Mouse (Mus musculus) embryonic facial prominence, embryonic 11.5 days (tissue): ENCODE results near the gene Mrpl41. TPM values are rescaled to one million over a fixed set of nuclear protein-coding genes. Genes with fewer than 3 reads are reported as not detected.
"Not testable (repeated sequence)": the region's sequence is repeated elsewhere in the genome, so short reads cannot be mapped to it uniquely, and the experiment has no call there.

ENCODE experiments used
- ATAC-seq: fragments of 200-750 bp; cut with Nextera tagmentation; replicated peaks from 2 replicates; pipeline ENCODE4 v1.8.0; 2017; ENCODE audit warnings: low read depth; ENCODE audit not compliant: insufficient number of reproducible peaks, low FRiP score, low TSS enrichment
- DNase-seq: peaks from one replicate; pipeline ENCODE4 v3.0.0-alpha.2; 2015; ENCODE audit warnings: low spot score
- H3K27ac ChIP-seq: fragments of 300-500 bp; sonication (generic); replicated peaks from 2 replicates; pipeline ENCODE4 v1.5.1; 2014; ENCODE audit warnings: mild to moderate bottlenecking, low read depth, low read length, control low read depth
- H3K27me3 ChIP-seq: fragments of 300-500 bp; sonication (generic); 2 replicates; pipeline ENCODE4 v1.6.1; 2014; ENCODE audit warnings: mild to moderate bottlenecking, low read length, moderate library complexity, mixed read lengths; ENCODE audit not compliant: control insufficient read depth, insufficient read depth
- H3K36me3 ChIP-seq: fragments of 300-500 bp; sonication (generic); replicated peaks from 2 replicates; pipeline ENCODE4 v1.6.1; 2014; ENCODE audit warnings: low read depth, mild to moderate bottlenecking, low read length, moderate library complexity, mixed read lengths; ENCODE audit not compliant: control insufficient read depth, insufficient read depth
- H3K4me1 ChIP-seq: fragments of 300-500 bp; sonication (generic); 2 replicates; pipeline ENCODE4 v1.6.1; 2014; ENCODE audit warnings: low read length, mixed read lengths; ENCODE audit not compliant: control insufficient read depth, insufficient read depth
- H3K4me2 ChIP-seq: fragments of 300-500 bp; sonication (generic); 2 replicates; pipeline ENCODE4 v1.6.1; 2014; ENCODE audit warnings: low read depth, mild to moderate bottlenecking, control low read depth, low read length, moderate library complexity
- H3K4me3 ChIP-seq: fragments of 300-500 bp; sonication (generic); 2 replicates; pipeline ENCODE4 v1.5.1; 2014; ENCODE audit warnings: low read depth, low read length, control low read depth
- H3K9ac ChIP-seq: fragments of 300-500 bp; sonication (generic); replicated peaks from 2 replicates; pipeline ENCODE4 v1.6.1; 2014; ENCODE audit warnings: mild to moderate bottlenecking, control low read depth, low read length
- H3K9me3 ChIP-seq: fragments of 300-500 bp; sonication (generic); replicated peaks from 2 replicates; pipeline ENCODE4 v1.6.1; 2016; ENCODE audit warnings: mild to moderate bottlenecking, low read length, inconsistent platforms, mixed read lengths; ENCODE audit not compliant: control insufficient read depth
- WGBS: fragments of 180-500 bp; shearing (Covaris S2); extraction: QIAGEN DNeasy Blood & Tissue Kit; methylation state at CpG from one replicate; pipeline ENCODE4 v1.1.7; 2014; 5-methylcytosine and 5-hydroxymethylcytosine counted together
- polyA plus RNA-seq: library from polyadenylated mRNA; unstranded; fragments of >200 nt; fragmentation: Nextera tagmentation; extraction: Ambion mirVana; gene quantifications from 2 replicates; pipeline ENCODE4 v1.2.1, GENCODE M21; 2014

The Mrpl41 gene
- polyA plus RNA-seq, 1 experiment from 2014 or later: 153 TPM

DNA sequence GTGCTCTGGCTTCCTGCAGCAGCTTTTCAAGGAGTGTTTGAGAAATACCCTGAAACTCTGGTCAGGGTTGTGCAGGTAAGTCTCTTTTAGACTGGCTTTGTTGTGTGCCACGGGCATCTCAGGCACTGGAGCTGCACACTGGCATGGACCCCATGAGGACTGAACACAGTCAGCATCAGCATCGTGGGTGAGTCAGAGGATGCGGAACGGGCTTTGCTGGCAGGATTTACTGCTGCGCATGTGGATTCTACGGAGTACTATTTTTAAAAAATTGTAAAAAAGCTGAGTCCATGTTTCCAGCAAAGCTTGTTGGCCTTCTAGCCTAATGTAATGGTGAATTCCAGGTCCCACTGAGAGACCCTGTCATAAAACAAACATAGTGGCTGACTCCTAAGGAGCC, 20.4 kb upstream of the Mrpl41 start:
- 96% methylated on average over 6 of the region's 6 CpGs for WGBS

DNA sequence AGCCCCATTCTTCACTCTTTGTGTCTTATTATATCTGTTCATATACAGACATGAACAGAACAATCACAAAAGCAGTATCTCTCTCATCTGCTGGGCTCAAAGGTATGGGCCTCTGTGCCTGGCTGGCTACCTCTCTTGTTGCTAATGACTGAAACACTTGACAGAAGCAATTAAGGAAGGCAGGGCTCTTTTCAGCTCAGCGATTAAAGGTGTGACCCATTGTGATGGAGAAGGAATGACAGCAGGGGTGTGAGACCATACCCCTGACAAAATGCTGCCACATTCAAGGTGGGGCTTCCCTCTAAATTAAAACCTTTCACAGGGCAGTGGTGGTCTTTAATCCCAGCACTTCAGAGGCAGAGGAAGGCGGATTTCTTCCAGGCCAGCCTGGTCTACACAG, 12.9 kb upstream of the Mrpl41 start:
- ATAC-seq: no peak
- H3K27ac ChIP-seq: no peak overlapping the region
- H3K4me1 ChIP-seq: no peaks in the 10 kb centered on the region

More for the DNA sequence above, 20.4 kb upstream of the Mrpl41 start:
- Histone ChIP-seq H3K4me2 (no peak overlapping the region), H3K4me3 (no peak overlapping the region), H3K36me3 (no peaks in the 10 kb centered on the region), H3K9ac (no peak overlapping the region), H3K27ac (no peak overlapping the region), H3K9me3 (no peaks in the 10 kb centered on the region), H3K27me3 (no peaks in the 10 kb centered on the region), H3K4me1 (no peaks in the 10 kb centered on the region)
- DNase-seq (no peak), ATAC-seq (no peak)

DNA sequence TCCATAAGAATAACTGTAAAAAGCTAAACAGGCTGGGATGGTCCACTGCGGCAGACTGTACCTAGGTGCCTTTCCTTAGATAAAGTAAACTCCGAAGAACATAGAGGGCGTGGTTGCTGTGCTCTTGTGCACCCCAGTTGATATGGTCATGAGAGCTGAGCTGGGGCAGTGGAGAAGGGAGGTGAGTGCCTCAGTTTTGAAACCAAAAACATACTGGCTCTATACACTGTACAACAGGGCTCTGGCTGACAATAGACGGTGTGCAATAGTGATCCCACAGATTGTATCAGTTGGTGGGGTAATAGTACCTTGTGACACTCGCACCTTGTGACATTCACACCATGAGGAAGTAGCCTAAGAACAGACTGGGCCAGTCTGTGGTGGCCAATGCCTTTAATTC, 2.1 kb upstream of the Mrpl41 start:
- 92% methylated on average over 5 of the region's 5 CpGs for WGBS
- H3K4me3 ChIP-seq: no peak overlapping the region
- no peak for ATAC-seq
- no peak overlapping the region for H3K9ac ChIP-seq
- H3K4me1 ChIP-seq: no peaks in the 10 kb centered on the region; the same call in 1 of the 2 replicates
- H3K27ac ChIP-seq: no peak overlapping the region
- H3K9me3 ChIP-seq: no peaks in the 10 kb centered on the region
- H3K36me3 ChIP-seq: no peaks in the 10 kb centered on the region; the same call in 1 of the 2 replicates
- H3K27me3 ChIP-seq: no peaks in the 10 kb centered on the region
- no peak overlapping the region for H3K4me2 ChIP-seq
- no peak for DNase-seq

More for the DNA sequence above, 12.9 kb upstream of the Mrpl41 start:
- Histone ChIP-seq H3K27me3 (no peaks in the 10 kb centered on the region), H3K4me3 (no peak overlapping the region), H3K4me2 (no peak overlapping the region), H3K9ac (no peak overlapping the region), H3K9me3 (no peaks in the 10 kb centered on the region), H3K36me3 (no peaks in the 10 kb centered on the region)
- 58% methylated on average over 2 of the region's 2 CpGs for WGBS
- DNase-seq: no peak

DNA sequence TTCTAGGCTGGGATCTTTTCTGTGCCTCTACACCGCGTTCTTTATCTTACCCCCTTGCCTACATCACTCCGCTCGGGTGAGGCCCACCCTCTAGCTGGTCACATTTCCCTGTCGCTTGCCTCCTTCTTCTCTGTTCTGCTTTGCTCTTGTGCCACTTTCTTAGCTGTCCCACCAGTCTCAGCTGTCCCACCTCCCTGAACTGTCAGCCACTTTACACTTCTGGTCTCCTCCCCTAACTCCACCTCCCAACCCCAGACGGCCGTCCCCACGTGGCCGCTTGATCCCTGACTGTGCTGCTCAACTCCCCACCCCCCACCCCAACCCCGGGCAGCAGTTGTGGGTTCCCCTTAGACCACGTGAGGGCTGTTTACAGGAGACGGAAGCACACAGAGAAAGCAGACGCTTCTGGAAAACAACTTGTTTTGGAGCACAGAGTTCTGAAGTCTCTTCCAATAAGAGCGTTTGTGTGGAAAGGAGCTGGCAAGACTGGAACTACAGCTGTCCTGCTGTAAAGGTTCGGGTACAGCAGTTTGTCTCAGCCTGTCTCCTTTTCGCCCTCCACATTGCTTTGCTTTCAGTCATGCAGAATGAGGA, 903 bp upstream of the Mrpl41 start, which contains the start of gene Pnpla7:
Pnpla7 (plus strand) TSS at position 330 of the 594 bp plus-strand sequence.
- Histone ChIP-seq H3K27me3 (no peaks in the 10 kb centered on the region), H3K9ac (peak within 1 kb of the TSS; percentile 69), H3K36me3 (no peaks in the 10 kb centered on the region; the same call in 1 of the 2 replicates), H3K9me3 (no peaks in the 10 kb centered on the region), H3K4me2 (peak within 1 kb of the TSS; percentile 80), H3K4me3 (peak within 1 kb of the TSS; percentile 83), H3K27ac (peak within 1 kb of the TSS; percentile 71), H3K4me1 (no peaks in the 10 kb centered on the region; the same call in 1 of the 2 replicates)
- peak; percentile 75 for DNase-seq
- ATAC-seq: no peak; the same call in none of the 2 replicates
- WGBS: under 1% methylated on average over 16 of the region's 16 CpGs

DNA sequence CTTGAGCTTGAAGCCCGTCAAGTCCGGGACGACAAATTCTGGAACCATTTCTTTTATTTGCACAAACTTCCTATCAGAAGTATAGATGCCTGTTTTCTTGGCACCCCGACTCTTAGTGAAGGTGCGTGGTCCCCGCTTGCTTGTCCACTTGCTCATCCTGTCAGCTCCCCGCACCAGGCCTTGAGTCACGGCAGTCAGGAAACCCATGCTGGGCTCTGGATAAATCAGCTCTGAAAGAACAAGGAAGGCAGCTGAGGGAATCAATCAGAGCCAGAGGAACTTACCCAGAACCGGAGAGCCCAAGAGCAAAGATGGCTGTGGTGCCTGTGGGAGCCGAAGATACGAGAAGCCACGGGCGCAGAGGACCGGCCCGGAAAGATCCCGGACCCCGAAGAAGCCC, 446 bp downstream of the Mrpl41 start:
- H3K4me3 ChIP-seq: peak overlapping the region; percentile 83
- H3K27ac ChIP-seq, DNase-seq, ATAC-seq, H3K9me3 ChIP-seq, H3K27me3 ChIP-seq, H3K36me3 ChIP-seq, H3K4me1 ChIP-seq: not testable (repeated sequence)
- H3K9ac ChIP-seq: peak overlapping the region; percentile 74
- WGBS: 0% methylated on average over 17 of the region's 17 CpGs
- H3K4me2 ChIP-seq: peak overlapping the region; percentile 57

DNA sequence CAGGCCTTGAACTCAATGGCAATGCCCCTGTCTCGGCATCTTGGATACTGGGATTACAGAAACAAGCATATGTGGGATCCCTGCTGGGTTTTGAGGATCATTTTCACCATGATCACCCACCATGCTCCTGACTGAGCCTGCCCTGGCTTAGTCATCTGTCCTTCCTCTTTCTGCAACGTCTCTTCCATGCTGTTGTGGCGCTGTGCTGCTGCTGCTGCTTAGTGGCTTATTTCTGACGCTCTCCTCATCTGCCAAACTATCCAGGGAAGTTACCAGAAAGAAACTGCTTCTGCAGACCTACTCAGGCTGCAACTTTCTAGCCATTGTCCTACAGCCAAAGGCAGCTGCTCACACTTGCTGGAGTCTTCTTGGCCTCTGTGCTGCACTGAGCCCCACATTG, 4.5 kb downstream of the Mrpl41 start:
- no peaks in the 10 kb centered on the region; the same call in 1 of the 2 replicates for H3K4me1 ChIP-seq

DNA sequence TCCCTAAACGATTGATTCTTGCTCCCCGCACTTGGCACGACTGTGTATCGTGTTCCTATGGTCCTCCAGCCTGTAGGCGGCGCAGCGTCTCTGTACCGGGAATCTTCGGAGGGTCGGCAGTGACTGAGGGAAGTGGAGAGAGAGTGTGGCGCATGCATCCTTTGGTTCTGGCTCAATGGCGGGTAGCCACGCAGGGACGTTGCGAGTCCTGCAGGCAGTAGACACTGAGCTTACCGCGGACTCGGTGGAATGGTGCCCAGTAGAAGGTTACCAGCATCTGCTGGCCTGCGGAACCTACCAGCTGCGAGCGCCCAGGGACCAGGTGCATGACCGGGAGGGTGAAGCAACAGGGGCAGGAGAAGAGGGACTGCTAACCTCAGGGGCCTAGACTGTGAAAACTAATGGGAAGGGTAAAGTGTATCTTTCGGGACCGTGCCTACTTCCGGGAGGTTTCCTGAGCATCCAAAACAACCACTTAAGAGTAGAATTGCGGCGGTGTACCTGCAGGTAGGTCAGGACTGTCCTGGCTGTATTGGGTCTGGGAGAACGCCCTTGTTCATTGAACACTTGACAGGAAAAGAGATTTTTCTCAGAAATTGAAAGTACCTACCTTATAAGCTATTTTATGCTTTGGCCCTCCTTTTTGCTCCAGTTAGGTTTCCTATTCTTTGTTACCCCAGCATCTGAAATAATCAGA, 12.4 kb downstream of the Mrpl41 start, which contains the start of gene Dph7:
Dph7 (plus strand) TSS at position 97 of the 697 bp plus-strand sequence.
- peaks cover 11% of the 10 kb centered on the region for H3K36me3 ChIP-seq
- under 1% methylated on average over 28 of the region's 28 CpGs for WGBS
- peak; percentile 93 for DNase-seq
- H3K4me1 ChIP-seq: no peaks in the 10 kb centered on the region
- peak within 1 kb of the TSS; percentile 63 for H3K4me2 ChIP-seq
- no peaks in the 10 kb centered on the region for H3K9me3 ChIP-seq
- peak; percentile 85 for ATAC-seq
- no peak within 1 kb of the TSS for H3K27ac ChIP-seq
- H3K4me3 ChIP-seq: peak within 1 kb of the TSS; percentile 74
- no peaks in the 10 kb centered on the region for H3K27me3 ChIP-seq
- H3K9ac ChIP-seq: peak within 1 kb of the TSS; percentile 90

More for the DNA sequence above, 4.5 kb downstream of the Mrpl41 start:
- H3K36me3 ChIP-seq: peaks cover 9% of the 10 kb centered on the region
- WGBS: 84% methylated on average over 4 of the region's 4 CpGs
- no peak overlapping the region for H3K4me2 ChIP-seq
- ATAC-seq: no peak
- H3K27me3 ChIP-seq: no peaks in the 10 kb centered on the region
- H3K9me3 ChIP-seq: no peaks in the 10 kb centered on the region
- H3K27ac ChIP-seq: no peak overlapping the region
- no peak overlapping the region for H3K9ac ChIP-seq
- no peak overlapping the region for H3K4me3 ChIP-seq
- DNase-seq: no peak

DNA sequence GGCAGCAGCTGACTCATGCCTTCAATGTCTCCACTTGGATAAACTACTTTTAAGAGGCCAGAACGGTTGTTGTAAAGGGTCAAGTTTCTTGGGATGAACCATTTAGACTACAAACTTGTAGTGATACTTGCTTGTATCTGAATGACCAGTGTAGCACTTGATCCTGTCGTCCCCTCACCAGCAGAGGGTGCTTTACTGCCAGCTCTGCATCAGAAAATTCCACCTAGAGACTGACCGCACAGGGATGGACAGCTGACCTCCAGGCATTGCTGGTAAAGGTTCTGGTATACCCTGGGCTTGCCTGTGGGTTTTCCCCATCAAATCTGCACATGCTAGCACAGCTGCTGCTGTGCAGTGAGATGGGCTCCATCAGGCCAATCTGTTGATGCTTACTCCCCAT, 14.0 kb downstream of the Mrpl41 start:
- no peak overlapping the region for H3K4me2 ChIP-seq
- H3K27ac ChIP-seq: no peak overlapping the region
- DNase-seq (peak; percentile 42), ATAC-seq (no peak)
- H3K9ac ChIP-seq: no peak overlapping the region
- peaks cover 14% of the 10 kb centered on the region for H3K36me3 ChIP-seq
- H3K9me3 ChIP-seq: no peaks in the 10 kb centered on the region
- no peaks in the 10 kb centered on the region for H3K4me1 ChIP-seq
- no peaks in the 10 kb centered on the region for H3K27me3 ChIP-seq
- 31% methylated on average over 3 of the region's 3 CpGs for WGBS
- no peak overlapping the region for H3K4me3 ChIP-seq
